Mouse (Mus musculus) mature B cell (primary cell): ENCODE measurements around the gene 5430427O19Rik.

Experiments
- in situ Hi-C: fragments of 300-500 bp; cut with MboI; formaldehyde crosslinking; loops from 2 replicates; pipeline ENCODE4 v1.14.3; 2019

The 5430427O19Rik gene

GRCm38 (mm10) chrX:85869914-85870483 lies at the start of gene 5430427O19Rik:
TSS of gene 5430427O19Rik (plus strand) at chrX:85870354.
- in situ Hi-C loops: loop anchor here (10.0 kb wide), 1 partner anchor 95 kb away; the partner anchor contains the start of gene Gk

GRCm38 (mm10) chrX:85827719-85828453 lies 42.3 kb upstream of the 5430427O19Rik start:
- in situ Hi-C loops: no loop called here

GRCm38 (mm10) chrX:85829000-85829399 lies 41.2 kb upstream of the 5430427O19Rik start:
- in situ Hi-C loops: no loop called here

GRCm38 (mm10) chrX:85839174-85839573 lies 31.0 kb upstream of the 5430427O19Rik start:
- in situ Hi-C loops: no loop called here

- in situ Hi-C loops: no loop called here
Observed at GRCm38 (mm10) chrX:85855938-85856337, 14.2 kb upstream of the 5430427O19Rik start.

- in situ Hi-C loops: no loop called here
Observed at GRCm38 (mm10) chrX:85857169-85857568, 13.0 kb upstream of the 5430427O19Rik start.

GRCm38 (mm10) chrX:85868079-85868478 lies 2.1 kb upstream of the 5430427O19Rik start:
- in situ Hi-C loops: no loop called here

GRCm38 (mm10) chrX:85871371-85872056 lies 1.4 kb downstream of the 5430427O19Rik start:
- in situ Hi-C loops: loop anchor here (10.0 kb wide), 1 partner anchor 97 kb away; the partner anchor contains the start of gene Gk

GRCm38 (mm10) chrX:85874367-85874766 lies 4.2 kb downstream of the 5430427O19Rik start:
- in situ Hi-C loops: loop anchor here (10.0 kb wide), 1 partner anchor 100 kb away; the partner anchor contains the start of gene Gk

GRCm38 (mm10) chrX:85875951-85876350 lies 5.8 kb downstream of the 5430427O19Rik start:
- in situ Hi-C loops: loop anchor here (10.0 kb wide), 1 partner anchor 101 kb away; the partner anchor contains the start of gene Gk

- in situ Hi-C loops: loop anchor here (10.0 kb wide), 1 partner anchor 103 kb away; the partner anchor contains the start of gene Gk
Observed at GRCm38 (mm10) chrX:85877747-85878146, 7.6 kb downstream of the 5430427O19Rik start.

GRCm38 (mm10) chrX:85878293-85878692 lies 8.1 kb downstream of the 5430427O19Rik start:
- in situ Hi-C loops: loop anchor here (10.0 kb wide), 1 partner anchor 103 kb away; the partner anchor contains the start of gene Gk

GRCm38 (mm10) chrX:85879198-85879977 lies 9.2 kb downstream of the 5430427O19Rik start:
- in situ Hi-C loops: loop anchor here (10.0 kb wide), 1 partner anchor 105 kb away; the partner anchor contains the start of gene Gk

- in situ Hi-C loops: no loop called here
Observed at GRCm38 (mm10) chrX:85886651-85887050, 16.5 kb downstream of the 5430427O19Rik start.

GRCm38 (mm10) chrX:85901195-85901594 lies 31.0 kb downstream of the 5430427O19Rik start:
- in situ Hi-C loops: loop anchor here (25.0 kb wide), 1 partner anchor 339 kb away; the partner anchor contains the start of gene Tab3

GRCm38 (mm10) chrX:85919034-85919433 lies 48.9 kb downstream of the 5430427O19Rik start:
- in situ Hi-C loops: loop anchor here (10.0 to 25.0 kb wide), 2 partner anchors 244 to 357 kb away; partner anchors contain the start of gene Tab3

GRCm38 (mm10) chrX:85932991-85933390 lies 62.8 kb downstream of the 5430427O19Rik start:
- in situ Hi-C loops: no loop called here
